Mouse (Mus musculus): ENCODE measurements around the gene Tfam.

Gene Tfam

DNA sequence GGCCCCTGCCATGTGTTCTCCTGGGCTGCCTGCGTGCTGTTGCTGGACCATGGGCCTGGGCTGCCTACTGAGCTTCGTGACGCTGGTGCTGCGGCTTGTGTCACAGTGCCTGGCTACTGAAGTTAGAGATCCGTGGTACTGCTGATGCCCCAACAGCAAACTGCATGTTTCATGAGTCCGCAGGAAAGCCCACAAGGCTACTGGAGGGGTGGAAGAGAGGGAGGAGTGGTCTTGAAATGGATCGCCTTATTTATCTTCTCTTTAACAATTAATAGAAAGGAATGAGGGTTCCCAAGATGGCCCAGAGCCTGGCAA is at the start of gene Tfam:
Gene Tfam, minus strand, starts transcription at position 41 of the 315 bp plus-strand sequence.
- DNase-seq (ENCODE audit: low spot score in 2 of 2) = no peak

DNA sequence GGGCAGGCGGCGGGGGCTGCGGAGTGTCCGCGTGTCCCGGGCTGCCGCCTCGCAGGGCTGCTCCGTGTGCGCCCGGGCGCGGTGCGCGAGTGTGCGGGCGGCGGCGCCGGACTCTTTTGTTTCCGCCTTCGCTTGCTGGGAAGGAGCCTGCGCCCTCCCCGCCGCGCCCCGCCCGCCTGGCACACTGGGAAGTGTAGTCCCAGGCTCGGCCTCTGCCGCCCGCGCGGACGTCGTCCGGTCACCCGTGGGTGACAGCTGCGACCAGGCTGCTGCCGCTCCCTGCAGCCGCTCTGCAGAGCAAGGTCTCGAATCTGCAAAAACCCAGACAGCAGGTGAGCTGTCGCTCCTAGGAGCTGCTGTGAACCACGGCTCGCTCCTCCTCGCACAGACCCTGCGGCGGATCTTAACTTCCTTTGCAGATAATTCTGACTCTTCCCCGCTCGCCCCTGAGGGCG is 47.1 kb upstream of the Tfam start, which contains the start of gene Ube2d1:
Gene Ube2d1, minus strand, starts transcription at position 137 of the 455 bp plus-strand sequence.
- peak; percentile 63 to 81 for DNase-seq (ENCODE audit: low spot score in 2 of 2)

DNA sequence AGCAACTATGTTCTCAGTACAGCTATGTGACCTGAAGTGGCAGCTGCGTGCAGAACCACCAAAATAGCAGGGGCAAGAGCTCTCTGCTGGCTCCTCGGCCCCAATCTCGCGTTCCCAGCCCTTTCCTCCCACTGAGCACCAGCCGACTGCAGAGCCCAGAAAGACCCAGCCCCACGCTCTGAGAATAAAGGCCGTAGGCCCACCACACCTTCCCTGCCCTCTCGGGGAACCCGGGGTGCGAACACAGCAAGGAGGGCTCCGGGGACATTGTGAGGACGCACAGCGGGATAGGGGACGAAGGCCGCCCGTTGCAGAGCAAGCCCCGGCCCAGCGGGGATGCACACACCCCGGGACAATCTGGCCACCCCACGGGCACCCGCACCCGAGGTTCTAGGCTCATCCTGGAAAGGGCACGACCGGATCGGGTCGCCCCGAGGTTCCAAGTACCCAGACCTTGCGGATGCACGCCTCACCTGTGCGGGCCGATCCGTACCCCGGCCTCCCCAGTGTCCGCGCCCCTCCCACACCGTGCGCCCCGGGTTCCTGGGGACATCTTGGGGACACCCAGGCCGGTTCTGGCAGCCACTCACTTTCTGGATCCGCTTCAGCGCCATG is 46.5 kb upstream of the Tfam start:
- peak in 1 of 2 experiments; percentile 38 for DNase-seq (ENCODE audit: low spot score in 2 of 2)

DNA sequence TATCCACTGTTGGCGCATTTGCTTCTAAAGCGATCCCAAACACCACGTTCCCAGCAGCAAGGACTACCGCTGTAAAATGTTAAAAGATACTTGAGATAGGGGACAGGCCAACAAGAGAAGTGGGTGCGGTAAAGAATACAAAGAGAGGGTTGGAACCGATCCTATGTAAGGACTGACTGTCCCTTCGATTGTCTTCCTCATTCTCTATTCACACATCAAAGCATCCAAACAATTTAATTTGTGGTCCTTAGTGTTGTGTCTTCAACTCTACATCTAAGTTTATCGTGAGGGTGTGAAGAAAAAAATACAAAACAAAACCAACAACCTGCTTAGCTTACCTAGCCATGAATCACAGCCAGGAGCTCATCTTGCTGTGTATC is 46.0 kb upstream of the Tfam start:
- no peak for DNase-seq (ENCODE audit: low spot score in 2 of 2)

DNA sequence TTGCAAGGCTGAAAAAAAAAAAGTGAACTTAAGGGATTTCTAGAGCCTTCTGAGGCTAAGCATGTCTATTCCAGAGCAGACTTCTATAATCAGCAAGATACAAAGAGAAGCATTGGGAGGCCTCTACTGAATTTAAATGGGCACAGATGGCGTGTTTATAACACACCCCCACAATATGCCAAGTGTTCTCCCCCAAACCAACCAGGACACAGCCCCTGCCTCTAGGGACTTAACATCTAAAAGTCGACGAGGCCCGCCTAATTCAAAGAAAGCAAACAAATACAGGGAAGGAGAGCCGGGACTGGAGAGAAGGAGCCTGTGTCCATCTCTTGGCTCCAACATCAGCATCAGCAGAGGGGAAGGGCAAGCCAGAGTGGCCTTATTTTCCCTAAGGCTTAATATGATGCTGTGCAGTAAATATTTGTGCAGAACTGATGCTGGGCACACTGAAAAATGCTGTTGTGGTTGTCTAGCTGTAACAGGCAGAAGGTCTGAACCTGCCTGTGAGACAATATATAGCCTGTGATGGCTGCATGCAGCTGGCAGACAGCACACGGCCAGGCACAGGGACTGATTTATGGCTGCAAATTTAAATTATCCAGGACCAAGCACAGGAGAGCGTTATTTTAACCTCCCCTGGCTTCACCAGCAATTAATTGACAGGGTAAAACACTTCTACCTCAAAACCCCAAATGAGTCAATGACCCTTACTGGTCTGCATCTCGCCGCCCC is 35.1 kb upstream of the Tfam start:
- DNase-seq (ENCODE audit: low spot score in 2 of 2) = no peak

DNA sequence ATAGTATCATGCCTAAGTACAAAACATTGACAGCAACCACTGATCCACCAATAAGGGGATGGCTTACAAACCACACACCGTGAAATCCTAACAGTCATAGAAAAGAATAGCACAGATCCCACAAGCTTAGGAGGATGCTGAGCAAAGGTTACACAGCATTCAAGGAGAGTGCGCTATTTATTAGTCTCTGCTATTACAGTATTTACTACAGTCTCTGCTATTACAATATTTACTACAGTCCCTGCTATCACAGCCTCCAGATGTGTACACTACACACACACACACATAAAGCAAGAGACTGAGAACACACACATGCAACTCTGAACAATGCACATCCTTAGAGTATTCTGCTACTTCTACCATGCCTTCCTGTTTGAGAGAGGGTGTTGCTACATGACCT is 29.9 kb upstream of the Tfam start:
- DNase-seq (ENCODE audit: low spot score in 2 of 2) = no peak

DNA sequence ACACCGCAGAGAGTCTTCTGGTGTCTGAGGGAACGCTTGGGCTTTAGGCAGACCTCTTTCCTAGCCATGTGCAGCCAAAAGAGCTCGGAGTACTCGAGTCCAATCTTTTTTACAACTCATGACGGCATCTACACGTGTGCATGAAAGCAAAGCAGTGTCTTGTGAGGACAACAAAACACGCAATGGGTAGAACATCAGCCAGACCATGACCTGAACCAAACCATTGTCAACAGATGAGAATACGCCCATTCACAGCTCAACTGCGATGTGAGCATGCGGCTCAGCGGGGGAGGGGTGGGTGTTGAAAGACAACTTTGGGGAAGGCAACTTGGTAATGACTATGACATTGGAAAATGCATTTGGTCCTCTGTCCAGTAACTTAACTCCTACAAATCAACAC is 29.4 kb upstream of the Tfam start:
- DNase-seq (ENCODE audit: low spot score in 2 of 2) = no peak

DNA sequence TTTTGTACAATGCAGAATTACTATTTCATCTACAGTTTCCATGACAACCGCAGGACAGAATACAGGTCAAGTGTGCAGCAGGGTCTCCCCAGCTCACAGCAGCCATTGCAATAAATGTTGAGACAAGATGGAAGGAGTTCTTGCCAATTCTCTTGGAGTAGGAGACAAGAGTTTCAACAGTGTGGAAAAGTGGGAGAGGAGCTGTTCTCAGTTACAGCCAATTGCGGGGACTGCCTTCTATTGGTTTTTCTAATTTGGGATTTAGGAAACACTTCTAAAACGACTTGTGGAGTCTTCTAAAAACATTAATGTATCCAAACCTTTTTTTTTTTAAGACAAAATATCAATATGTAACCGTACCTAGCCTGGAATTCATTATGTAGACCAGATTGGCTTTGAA is 27.0 kb upstream of the Tfam start:
- DNase-seq (ENCODE audit: low spot score in 2 of 2) = no peak

DNA sequence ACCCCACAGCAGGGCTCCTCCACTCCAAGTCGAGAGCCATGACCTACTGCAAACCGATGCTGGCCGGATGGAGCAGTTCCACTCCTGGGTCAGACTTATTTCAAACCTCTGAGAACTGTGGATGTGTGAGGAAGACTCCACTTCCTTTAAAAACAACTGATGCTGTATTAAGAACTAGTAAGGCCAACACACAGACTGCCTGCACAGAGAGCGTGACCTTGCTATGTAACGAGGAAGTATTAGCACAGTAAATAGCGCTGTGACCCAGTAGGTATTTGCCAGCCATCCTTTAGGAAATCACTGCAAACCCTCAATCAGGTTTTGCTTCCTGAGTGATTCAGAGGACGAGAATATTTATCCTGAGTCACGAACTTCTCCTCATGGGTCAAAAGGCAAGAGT is 23.6 kb upstream of the Tfam start:
- DNase-seq (ENCODE audit: low spot score in 2 of 2) = no peak

DNA sequence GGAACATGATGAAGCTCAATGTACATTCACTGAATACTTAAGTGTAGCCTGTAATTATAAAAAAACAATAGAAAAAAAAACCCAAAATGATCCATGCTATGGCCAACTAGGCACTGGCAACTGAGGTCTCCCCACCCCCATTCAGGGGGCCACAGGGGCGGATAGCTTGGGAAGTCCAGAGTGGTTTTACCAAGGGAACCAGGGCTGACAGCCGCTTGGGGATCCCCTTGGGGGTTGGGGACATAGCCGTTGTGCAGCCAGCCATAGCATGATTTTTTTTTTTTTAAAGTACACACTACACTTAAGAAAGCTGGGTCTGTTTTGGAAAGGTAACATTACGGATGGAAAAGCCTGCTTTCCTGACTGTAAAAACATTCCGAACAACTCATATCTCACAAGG is 20.9 kb upstream of the Tfam start:
- peak in 1 of 2 experiments; percentile 32 for DNase-seq (ENCODE audit: low spot score in 2 of 2)

DNA sequence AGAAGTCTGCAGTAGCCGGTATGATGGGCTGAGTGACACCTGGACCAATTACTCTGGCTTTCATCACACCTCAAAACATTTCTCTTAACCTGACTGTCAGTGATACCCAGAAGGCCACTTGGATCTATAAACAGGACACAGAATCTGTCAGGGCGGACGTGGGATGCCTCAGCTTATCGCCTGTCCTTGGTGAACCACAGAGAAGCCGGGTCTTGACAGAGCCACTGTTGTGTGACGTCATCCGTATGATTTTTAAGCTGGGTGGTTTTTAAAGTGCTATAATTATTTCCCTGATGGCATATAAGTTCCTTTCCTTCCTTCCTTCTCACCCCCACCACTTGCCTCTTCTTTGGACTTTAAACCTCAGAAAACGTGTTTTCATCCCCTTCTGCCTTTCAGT is 20.4 kb upstream of the Tfam start:
- no peak for DNase-seq (ENCODE audit: low spot score in 2 of 2)

DNA sequence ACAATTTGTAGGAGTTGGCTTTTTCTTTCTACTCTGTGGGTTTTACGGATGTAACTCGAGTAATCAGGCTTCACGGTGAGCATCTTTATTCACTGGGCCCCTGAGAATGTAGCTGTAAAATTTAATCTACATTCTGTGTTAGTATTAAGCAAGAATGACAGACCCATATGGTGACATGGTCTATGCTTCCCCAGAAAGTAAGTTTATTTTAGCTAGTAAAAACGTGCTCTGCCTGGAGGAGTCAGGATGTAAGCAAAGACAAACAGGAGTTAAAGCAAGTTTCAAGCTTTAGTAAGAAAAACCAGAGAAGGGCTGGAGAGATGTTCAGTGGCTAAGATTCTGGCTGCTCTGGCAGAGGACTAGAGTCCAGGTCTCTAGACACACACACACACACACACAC is 15.1 kb upstream of the Tfam start:
- DNase-seq (ENCODE audit: low spot score in 2 of 2) = no peak

DNA sequence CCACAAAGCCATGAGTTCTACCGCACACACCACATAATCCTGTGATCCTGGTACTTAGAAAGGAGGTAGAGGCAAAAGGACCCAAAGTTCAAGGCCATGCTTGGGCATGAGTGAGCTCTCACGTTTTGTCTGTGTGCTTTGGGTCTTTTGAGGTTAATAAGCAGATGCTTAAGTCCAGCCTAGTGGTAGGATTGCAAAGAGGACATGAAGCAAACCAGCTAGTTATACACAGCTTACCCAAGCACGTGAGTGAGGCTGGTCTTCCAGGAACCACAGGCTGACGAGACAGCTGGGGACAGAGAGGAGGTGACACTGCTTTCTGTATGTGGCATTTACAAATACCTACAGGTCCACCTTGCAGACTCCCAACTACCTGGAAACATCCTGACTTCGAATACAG is 14.3 kb upstream of the Tfam start:
- no peak for DNase-seq (ENCODE audit: low spot score in 2 of 2)

DNA sequence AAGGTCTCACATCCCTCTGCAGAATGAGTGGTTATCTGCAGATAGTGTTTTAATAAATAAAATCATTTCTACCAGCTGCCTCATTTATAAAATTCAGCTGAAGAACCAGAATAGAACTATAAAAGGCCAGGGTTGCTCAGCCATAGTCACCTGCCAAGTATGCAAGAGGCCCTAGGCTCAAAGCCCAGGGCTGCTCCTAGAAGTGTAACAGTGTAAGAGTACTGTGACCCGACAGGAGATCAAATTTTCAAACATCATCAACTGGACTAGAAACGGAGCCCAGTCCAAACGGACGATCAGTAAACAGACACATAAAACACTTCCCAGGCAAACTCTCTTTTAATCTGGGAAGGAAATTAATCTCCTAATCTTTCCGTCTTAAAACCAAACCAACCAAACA is 13.8 kb upstream of the Tfam start:
- DNase-seq (ENCODE audit: low spot score in 2 of 2) = no peak

DNA sequence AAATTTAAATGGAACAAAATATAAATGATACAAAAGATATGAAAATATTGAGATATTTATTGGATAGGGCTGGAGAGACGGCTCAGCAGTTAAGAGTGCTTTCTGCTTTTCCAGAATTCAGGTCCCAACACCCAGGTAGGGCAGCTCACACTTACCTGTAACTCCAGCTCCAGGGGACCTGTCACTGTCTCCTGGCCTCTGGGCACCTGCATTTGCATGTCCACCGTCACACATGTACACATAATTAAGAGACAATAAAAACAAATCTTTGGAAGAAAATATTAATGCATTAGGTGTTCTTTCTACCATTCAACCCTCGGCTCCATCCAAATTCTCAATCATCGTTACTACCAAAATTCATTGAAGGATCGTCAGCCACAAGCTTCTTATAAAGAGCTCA is 13.2 kb upstream of the Tfam start:
- DNase-seq (ENCODE audit: low spot score in 2 of 2) = no peak

DNA sequence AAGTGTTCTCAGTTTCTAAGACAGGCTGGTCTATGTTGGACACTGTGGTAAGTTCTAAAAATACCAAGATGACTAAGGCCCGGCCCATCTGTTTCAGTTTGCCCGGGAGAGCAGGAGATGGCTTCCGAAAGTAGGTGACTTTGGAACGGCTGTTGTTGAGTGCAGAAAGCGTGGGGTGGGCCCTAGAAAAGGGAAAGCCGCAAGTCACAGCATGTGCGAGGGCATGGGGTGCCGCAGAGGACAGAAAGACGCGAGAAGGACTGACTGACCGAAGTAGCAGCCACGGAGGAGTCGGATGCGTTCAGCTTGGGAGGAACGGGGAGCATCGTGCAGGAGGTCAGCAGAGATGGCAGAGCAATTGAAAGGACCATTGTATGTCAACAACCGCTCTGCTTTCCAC is 12.4 kb upstream of the Tfam start:
- no peak for DNase-seq (ENCODE audit: low spot score in 2 of 2)

DNA sequence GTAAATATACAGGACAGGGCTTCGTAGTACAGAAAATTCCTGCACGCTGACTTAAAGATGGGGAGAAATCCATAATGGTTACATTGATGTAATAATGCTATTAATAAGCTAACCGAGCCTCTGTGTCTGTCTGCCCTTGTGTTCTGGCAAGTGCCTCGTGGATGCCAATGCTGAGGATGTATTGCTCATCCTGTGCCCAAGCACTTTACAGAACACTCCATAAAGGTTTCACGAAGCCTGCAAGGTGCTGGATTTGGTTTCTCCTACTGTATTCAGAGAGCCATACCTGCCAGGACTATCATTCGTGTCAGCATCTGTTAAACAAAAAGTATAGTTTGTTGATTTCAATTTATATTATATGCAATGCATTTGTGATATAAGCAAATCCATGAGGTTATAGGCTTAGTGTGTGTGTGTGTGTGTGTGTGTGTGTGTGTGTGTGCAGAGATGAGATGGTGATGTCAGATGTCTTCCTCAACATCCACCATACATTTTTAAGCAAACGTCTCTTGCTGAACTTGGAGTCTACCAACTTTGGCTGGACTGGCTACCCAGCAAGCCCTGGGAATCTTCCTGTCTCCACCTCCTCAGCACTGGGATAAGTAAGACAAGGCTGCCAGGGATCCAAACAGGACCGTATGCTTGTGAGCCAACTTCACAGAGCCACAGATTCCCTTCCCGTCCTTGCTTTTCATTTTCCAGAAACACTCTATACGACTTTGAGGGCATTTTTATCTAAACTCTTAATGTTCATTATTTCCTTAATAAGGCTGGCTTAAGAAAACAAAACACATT is 11.2 kb upstream of the Tfam start:
- no peak for DNase-seq (ENCODE audit: low spot score in 2 of 2)

DNA sequence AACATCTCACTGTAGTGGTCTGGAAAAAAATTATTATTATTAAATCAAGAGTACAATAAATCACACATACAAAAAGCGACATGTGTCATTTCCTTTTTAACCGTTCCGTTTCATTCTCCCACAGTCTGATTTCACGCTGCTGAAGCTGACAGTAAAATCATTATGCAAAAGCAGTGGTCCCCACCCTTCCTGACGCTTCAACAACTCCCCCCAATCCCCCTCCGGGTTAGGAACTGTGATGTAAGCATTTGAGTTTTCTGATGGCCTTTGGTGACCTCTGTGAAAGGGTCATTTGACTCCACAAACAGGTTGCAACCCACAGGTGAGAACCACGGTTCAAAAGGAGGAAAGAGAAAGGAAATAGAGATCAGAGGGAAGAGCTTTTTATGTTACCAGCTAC is 8.9 kb upstream of the Tfam start:
- peak in 1 of 2 experiments; percentile 54 for DNase-seq (ENCODE audit: low spot score in 2 of 2)

DNA sequence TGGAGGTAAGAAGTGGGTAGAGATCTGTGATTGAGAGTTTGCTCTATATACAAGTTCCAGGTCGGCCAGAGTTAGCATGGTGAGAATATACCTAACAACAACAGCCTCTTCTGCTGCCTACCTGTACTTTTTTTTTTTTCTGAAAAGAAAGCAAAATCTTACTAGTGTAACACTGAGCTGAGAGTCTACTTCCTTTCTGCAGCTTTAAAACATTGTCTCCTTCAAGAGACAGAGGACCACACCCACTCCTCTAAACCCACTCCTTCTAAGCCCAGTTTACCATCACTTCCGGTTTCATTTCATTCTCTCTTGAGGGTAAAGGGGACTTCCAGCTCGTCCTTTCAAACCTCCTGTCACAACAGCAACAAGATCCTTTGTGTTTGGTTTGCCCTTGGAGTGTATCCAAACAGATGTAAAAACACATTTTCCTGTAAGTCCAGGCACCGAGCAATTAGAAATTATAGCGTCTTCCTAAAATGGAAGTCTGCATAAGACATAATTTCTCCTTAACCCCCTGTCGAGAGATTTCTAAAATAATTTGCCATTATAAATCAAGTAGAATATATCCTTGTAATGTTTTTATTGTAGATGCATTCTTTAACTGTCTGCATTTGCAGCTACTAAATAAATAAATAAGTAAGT is 1.5 kb upstream of the Tfam start:
- DNase-seq (ENCODE audit: low spot score in 2 of 2) = peak in 1 of 2 experiments; percentile 30

DNA sequence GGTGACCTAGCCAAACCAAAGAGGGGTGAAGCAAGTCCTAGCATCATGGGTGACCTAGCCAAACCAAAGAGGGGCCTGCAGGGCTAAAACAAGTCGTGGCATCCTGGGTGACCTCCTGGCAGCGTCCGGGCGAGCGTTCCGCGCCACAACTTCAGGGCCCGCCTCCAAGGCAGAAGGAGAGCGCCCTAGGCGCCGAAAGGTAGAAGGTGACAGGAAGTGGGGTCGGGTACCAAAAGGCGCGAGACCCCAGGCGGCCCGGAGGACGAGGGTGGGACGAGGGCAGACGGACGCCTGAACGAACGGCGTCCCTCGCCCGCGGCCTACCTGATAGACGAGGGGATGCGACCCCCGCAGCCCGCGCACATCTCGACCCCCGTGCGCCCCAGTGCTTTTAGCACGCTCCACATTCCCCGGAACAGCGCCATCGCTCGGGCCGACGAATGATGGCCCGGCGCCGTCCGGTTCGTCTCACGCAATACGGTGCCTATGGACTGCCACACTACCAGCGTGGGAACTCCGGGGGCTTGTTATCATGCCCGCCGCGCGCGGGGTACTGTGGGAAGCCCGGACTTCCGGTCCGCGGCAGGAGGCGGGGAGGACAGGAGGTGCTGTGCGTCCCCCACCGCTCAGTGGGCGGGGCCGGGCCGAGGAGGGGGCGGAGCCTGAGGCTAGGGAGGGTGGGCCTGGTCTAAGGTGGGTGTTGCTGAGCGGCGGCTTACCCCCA is 402 bp downstream of the Tfam start:
- DNase-seq (ENCODE audit: low spot score in 2 of 2) = peak; percentile 92 to 96

DNA sequence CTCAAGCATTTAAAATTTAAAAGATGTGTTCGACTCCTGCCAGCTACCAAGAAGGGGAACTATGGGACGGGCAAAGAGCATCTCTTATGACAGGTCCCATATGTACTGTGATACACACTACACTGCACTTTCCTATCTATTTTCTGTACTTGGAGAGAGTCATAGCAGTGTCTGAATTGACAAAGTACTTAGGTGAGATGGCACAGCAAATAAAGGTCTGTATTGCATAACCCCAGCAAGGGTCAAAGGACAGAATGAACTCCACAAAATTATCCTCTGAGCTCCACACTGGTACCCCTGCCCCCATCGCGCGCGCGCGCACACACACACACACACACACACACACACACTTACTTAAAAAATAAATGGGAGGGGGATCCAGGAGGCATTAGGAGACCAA is 4.0 kb downstream of the Tfam start:
- DNase-seq (ENCODE audit: low spot score in 2 of 2) = no peak

DNA sequence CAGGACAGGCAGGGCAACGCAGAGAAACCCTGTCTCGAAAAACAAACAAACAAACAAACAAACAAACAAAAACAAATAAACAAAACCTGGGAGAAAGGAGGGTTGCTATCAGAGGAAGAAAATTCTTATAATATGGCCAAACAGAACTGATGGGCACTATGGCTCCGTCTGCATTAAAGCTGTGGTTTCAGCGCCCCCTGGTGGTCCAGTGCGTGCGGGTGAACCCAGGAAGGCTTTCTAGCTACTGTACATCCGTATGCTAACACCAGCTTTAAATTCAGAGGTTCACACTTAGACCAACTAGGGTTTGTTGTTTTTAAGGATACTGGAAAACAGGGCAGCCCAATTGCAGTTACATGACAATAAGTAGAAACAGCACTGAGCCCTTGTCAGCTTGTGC is 12.2 kb downstream of the Tfam start:
- peak; percentile 74 to 91 for DNase-seq (ENCODE audit: low spot score in 2 of 2)
